Mouse (Mus musculus) liver, embryonic 11.5 days (tissue): Measurements from ENCODE around the gene Apbb2. TPM values are rescaled to one million over a fixed set of nuclear protein-coding genes. Genes with fewer than 3 reads are reported as not detected.
A peak's percentile ranks its signal among the peaks of the same experiment; 100 is the strongest.

Experiments
- ATAC-seq: fragments of 200-750 bp; cut with Nextera tagmentation; replicated peaks from 2 replicates; pipeline ENCODE4 v1.8.0; 2017; ENCODE audit warnings: moderate number of reproducible peaks, mild to moderate bottlenecking, moderate TSS enrichment, moderate library complexity; ENCODE audit not compliant: low FRiP score
- DNase-seq: peaks from one replicate; pipeline ENCODE4 v3.0.0-alpha.2; 2017; ENCODE audit warnings: low spot score
- H3K27ac ChIP-seq: fragments of 300-500 bp; sonication (generic); 2 replicates; pipeline ENCODE4 v1.5.1; 2014; ENCODE audit warnings: mild to moderate bottlenecking, low read depth, low read length, control low read depth
- H3K27me3 ChIP-seq: fragments of 300-500 bp; sonication (generic); replicated peaks from 2 replicates; pipeline ENCODE4 v1.6.1; 2014; ENCODE audit warnings: low read length, mixed read lengths; ENCODE audit not compliant: control insufficient read depth, insufficient read depth
- H3K36me3 ChIP-seq: fragments of 300-500 bp; sonication (generic); 2 replicates; pipeline ENCODE4 v1.6.1; 2014; ENCODE audit warnings: mild to moderate bottlenecking, low read length, moderate library complexity, mixed read lengths; ENCODE audit not compliant: control insufficient read depth, insufficient read depth
- H3K4me1 ChIP-seq: fragments of 300-500 bp; sonication (generic); replicated peaks from 2 replicates; pipeline ENCODE4 v1.6.1; 2014; ENCODE audit warnings: low read length, mixed read lengths; ENCODE audit not compliant: control insufficient read depth, insufficient read depth
- H3K4me2 ChIP-seq: fragments of 300-500 bp; sonication (generic); 2 replicates; pipeline ENCODE4 v1.6.1; 2014; ENCODE audit warnings: mild to moderate bottlenecking, control low read depth, moderate library complexity
- H3K4me3 ChIP-seq: fragments of 300-500 bp; sonication (generic); 2 replicates; pipeline ENCODE4 v1.5.1; 2014; ENCODE audit warnings: low read depth, low read length, control low read depth
- H3K9ac ChIP-seq: fragments of 300-500 bp; sonication (generic); 2 replicates; pipeline ENCODE4 v1.6.1; 2014; ENCODE audit warnings: low read depth, low read length, control low read depth
- H3K9me3 ChIP-seq: fragments of 300-500 bp; sonication (generic); 2 replicates; pipeline ENCODE4 v1.6.1; 2016; ENCODE audit warnings: low read length, inconsistent platforms, mixed read lengths; ENCODE audit not compliant: control insufficient read depth
- WGBS: fragments of 180-500 bp; shearing (Covaris S2); extraction: QIAGEN DNeasy Blood & Tissue Kit; methylation state at CpG from one replicate; pipeline ENCODE4 v1.1.7; 2014; 5-methylcytosine and 5-hydroxymethylcytosine counted together
- polyA plus RNA-seq: library from polyadenylated mRNA; unstranded; fragments of >200 nt; fragmentation: Nextera tagmentation; extraction: Ambion mirVana; gene quantifications from 2 replicates; pipeline ENCODE4 v1.2.1, GENCODE M21; 2014

Apbb2 gene
- polyA plus RNA-seq, 1 experiment from 2014 or later, result 14.2 TPM

- DNase-seq (no peak), ATAC-seq (no peak)
- Histone ChIP-seq H3K9me3 (no peaks in the 10 kb centered on the region), H3K9ac (no peak overlapping the region), H3K4me3 (no peak overlapping the region), H3K36me3 (no peaks in the 10 kb centered on the region), H3K4me2 (peak overlapping the region; percentile 86), H3K27me3 (peaks cover 47% of the 10 kb centered on the region), H3K27ac (no peak overlapping the region), H3K4me1 (0 out of 2 replicates have a peak, but pooled peaks cover 3% of the 10 kb centered on the region)
- 22% methylated on average over 11 of the region's 11 CpGs for WGBS
Observed at GRCm38 (mm10) chr5:66619195-66619594, 611 bp upstream of the Apbb2 start.

GRCm38 (mm10) chr5:66617921-66618460 lies 593 bp downstream of the Apbb2 start:
- DNase-seq, result no peak
- Histone ChIP-seq H3K27me3 (peaks cover 47% of the 10 kb centered on the region), H3K4me1 (peaks cover 3% of the 10 kb centered on the region; the same call in 1 of the 2 replicates), H3K4me3 (peak overlapping the region; percentile 68), H3K27ac (peak overlapping the region; percentile 88), H3K36me3 (no peaks in the 10 kb centered on the region), H3K9ac (peak overlapping the region; percentile 68), H3K4me2 (peak overlapping the region; percentile 86), H3K9me3 (no peaks in the 10 kb centered on the region)
- under 1% methylated on average over 50 of the region's 54 CpGs for WGBS
- ATAC-seq, result peak; percentile 69

GRCm38 (mm10) chr5:66614940-66615339 lies 3.6 kb downstream of the Apbb2 start:
- H3K27ac ChIP-seq, result no peak overlapping the region
- no peak overlapping the region for H3K4me2 ChIP-seq
- H3K36me3 ChIP-seq, result no peaks in the 10 kb centered on the region
- H3K4me3 ChIP-seq, result no peak overlapping the region
- peaks cover 34% of the 10 kb centered on the region for H3K27me3 ChIP-seq
- H3K4me1 ChIP-seq, result no peaks in the 10 kb centered on the region; the same call in 1 of the 2 replicates
- no peaks in the 10 kb centered on the region for H3K9me3 ChIP-seq
- DNase-seq (no peak), ATAC-seq (no peak)
- H3K9ac ChIP-seq, result no peak overlapping the region
- whole genome bisulfite sequencing, result 61% methylated on average over 4 of the region's 4 CpGs

- no peak overlapping the region for H3K27ac ChIP-seq
Observed at GRCm38 (mm10) chr5:66613725-66614124, 4.9 kb downstream of the Apbb2 start.

GRCm38 (mm10) chr5:66612964-66613363 lies 5.6 kb downstream of the Apbb2 start:
- Histone ChIP-seq H3K27ac (no peak overlapping the region), H3K4me1 (no peaks in the 10 kb centered on the region; the same call in 1 of the 2 replicates), H3K9ac (no peak overlapping the region), H3K27me3 (peaks cover 14% of the 10 kb centered on the region), H3K4me3 (no peak overlapping the region), H3K9me3 (no peaks in the 10 kb centered on the region), H3K36me3 (no peaks in the 10 kb centered on the region), H3K4me2 (no peak overlapping the region)
- ATAC-seq, result no peak
- WGBS, result 85% methylated on average over 5 of the region's 5 CpGs
- no peak for DNase-seq

More at GRCm38 (mm10) chr5:66613725-66614124, 4.9 kb downstream of the Apbb2 start:
- H3K27me3 ChIP-seq, result peaks cover 21% of the 10 kb centered on the region
- WGBS, result 48% methylated on average over 3 of the region's 3 CpGs
- no peaks in the 10 kb centered on the region for H3K9me3 ChIP-seq
- no peak overlapping the region for H3K4me3 ChIP-seq
- no peaks in the 10 kb centered on the region for H3K36me3 ChIP-seq
- H3K4me1 ChIP-seq, result no peaks in the 10 kb centered on the region; the same call in 1 of the 2 replicates
- ATAC-seq, result no peak
- no peak overlapping the region for H3K9ac ChIP-seq
- no peak for DNase-seq
- no peak overlapping the region for H3K4me2 ChIP-seq

- no peaks in the 10 kb centered on the region for H3K9me3 ChIP-seq
- no peaks in the 10 kb centered on the region; the same call in 1 of the 2 replicates for H3K4me1 ChIP-seq
- DNase-seq (no peak), ATAC-seq (no peak)
- H3K4me2 ChIP-seq, result no peak overlapping the region
- no peaks in the 10 kb centered on the region for H3K36me3 ChIP-seq
- H3K27me3 ChIP-seq, result peaks cover 5% of the 10 kb centered on the region
- WGBS, result 48% methylated on average over 4 of the region's 4 CpGs
- no peak overlapping the region for H3K27ac ChIP-seq
- H3K9ac ChIP-seq, result no peak overlapping the region
- no peak overlapping the region for H3K4me3 ChIP-seq
Observed at GRCm38 (mm10) chr5:66611851-66612250, 6.7 kb downstream of the Apbb2 start.

GRCm38 (mm10) chr5:66611361-66611760 lies 7.2 kb downstream of the Apbb2 start:
- H3K4me3 ChIP-seq, result no peak overlapping the region
- no peak overlapping the region for H3K4me2 ChIP-seq
- no peaks in the 10 kb centered on the region; the same call in 1 of the 2 replicates for H3K4me1 ChIP-seq
- H3K9me3 ChIP-seq, result no peaks in the 10 kb centered on the region
- no peaks in the 10 kb centered on the region for H3K36me3 ChIP-seq
- 80% methylated on average over 5 of the region's 5 CpGs for WGBS
- H3K27me3 ChIP-seq, result peaks cover 2% of the 10 kb centered on the region
- no peak overlapping the region for H3K9ac ChIP-seq
- no peak for DNase-seq
- no peak for ATAC-seq
- H3K27ac ChIP-seq, result no peak overlapping the region

- Histone ChIP-seq H3K9me3 (no peaks in the 10 kb centered on the region), H3K4me3 (no peak overlapping the region), H3K4me1 (no peaks in the 10 kb centered on the region; the same call in 1 of the 2 replicates), H3K27ac (no peak overlapping the region), H3K9ac (no peak overlapping the region), H3K4me2 (no peak overlapping the region), H3K27me3 (no peaks in the 10 kb centered on the region), H3K36me3 (no peaks in the 10 kb centered on the region)
- 85% methylated on average over 12 of the region's 12 CpGs for WGBS
- ATAC-seq (no peak), DNase-seq (no peak)
Observed at GRCm38 (mm10) chr5:66610270-66610669, 8.3 kb downstream of the Apbb2 start.

GRCm38 (mm10) chr5:66609306-66609705 lies 9.3 kb downstream of the Apbb2 start:
- DNase-seq, result no peak
- Histone ChIP-seq H3K27me3 (no peaks in the 10 kb centered on the region), H3K4me2 (no peak overlapping the region), H3K9ac (no peak overlapping the region), H3K4me3 (no peak overlapping the region), H3K27ac (no peak overlapping the region), H3K36me3 (no peaks in the 10 kb centered on the region), H3K9me3 (no peaks in the 10 kb centered on the region), H3K4me1 (no peaks in the 10 kb centered on the region; the same call in 1 of the 2 replicates)
- WGBS, result 40% methylated on average over 7 of the region's 7 CpGs
- no peak for ATAC-seq
